Mouse (Mus musculus) E14TG2a.4 (cell line): ENCODE results near the gene Hoxb1.

ENCODE experiments used
- CTCF ChIP-seq: conservative IDR thresholded peaks from 2 replicates; pipeline ENCODE4 v1.5.1; 2014; ENCODE audit warnings: low read length
- NANOG ChIP-seq: IDR thresholded peaks from 2 replicates; pipeline ENCODE4 v1.6.1; 2014; ENCODE audit warnings: borderline replicate concordance, low read length, mixed read lengths

- TF ChIP-seq CTCF = no peak
- TF ChIP-seq NANOG = no peak
These were observed 14.8 kb upstream of the Hoxb1 start for GRCm38 (mm10) chr11:96350791-96351190.
